Mouse (Mus musculus) brown adipose tissue, adult 24 weeks (tissue): ENCODE data around the gene Oas1c. TPM values are rescaled to one million over a fixed set of nuclear protein-coding genes. Genes with fewer than 3 reads are reported as not detected.

Experiments
- H3K27ac ChIP-seq: fragments of 200-500 bp; replicated peaks from 2 replicates; pipeline ENCODE4 v1.5.1; 2012; ENCODE audit warnings: low read depth, mild to moderate bottlenecking, low read length
- H3K4me1 ChIP-seq: fragments of 200-500 bp; 2 replicates; pipeline ENCODE4 v1.6.1; 2012; ENCODE audit warnings: low read length, mixed read lengths; ENCODE audit not compliant: control insufficient read depth, insufficient read depth, insufficient read length
- H3K4me3 ChIP-seq: fragments of 200-500 bp; 2 replicates; pipeline ENCODE4 v1.5.1; 2012; ENCODE audit warnings: low read depth, mild to moderate bottlenecking, low read length, moderate library complexity; ENCODE audit not compliant: insufficient read depth
- polyA plus RNA-seq: library from polyadenylated mRNA; stranded (reverse); fragments of >200 nt; gene quantifications from 2 replicates; pipeline ENCODE4 v1.2.4, GENCODE M21; 2012; ENCODE audit not compliant: missing spikeins, insufficient read depth, insufficient read length

Gene Oas1c
- 0.79 and 0.87 TPM in 2 replicates for polyA plus RNA-seq

DNA sequence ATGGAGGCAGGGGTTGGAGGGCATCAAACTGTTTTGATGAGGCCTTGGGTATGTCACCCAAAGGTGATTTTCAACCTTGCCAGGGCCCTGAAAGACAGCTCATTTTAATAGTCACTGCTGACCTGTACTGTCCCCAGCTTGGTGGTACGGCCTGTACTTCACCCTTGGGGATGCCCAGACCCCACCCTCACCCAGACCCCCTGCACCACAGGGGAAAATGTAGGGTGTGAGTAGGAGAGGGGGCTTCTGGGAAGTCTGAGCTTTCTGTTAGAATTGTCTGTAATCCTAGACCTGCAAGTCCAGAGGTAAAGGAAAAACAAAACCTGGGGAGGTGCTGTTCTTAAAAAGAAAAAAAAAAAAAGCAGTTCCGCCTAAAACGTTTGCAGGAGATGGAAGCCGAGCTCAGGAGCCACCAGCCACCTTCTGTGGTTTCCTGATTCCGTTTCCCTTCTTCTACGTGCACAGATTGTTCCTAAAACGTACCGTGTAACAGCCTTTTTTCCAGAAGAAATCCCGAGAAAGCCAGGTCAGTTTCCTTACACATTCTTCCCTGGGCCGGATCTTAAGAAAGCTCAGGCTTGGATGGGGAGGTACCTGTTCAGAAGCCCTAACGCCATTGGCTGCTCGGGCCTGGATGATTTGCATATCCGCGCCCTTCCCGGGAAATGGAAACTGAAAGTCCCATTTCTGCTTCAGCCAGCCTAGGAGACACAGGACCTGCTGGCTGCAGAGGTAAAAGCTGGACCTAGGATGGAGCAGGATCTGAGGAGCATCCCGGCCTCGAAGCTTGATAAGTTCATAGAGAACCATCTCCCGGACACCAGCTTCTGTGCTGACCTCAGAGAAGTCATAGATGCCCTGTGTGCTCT lies at the start of gene Oas1c:
Oas1c (minus strand) TSS at position 564 of the 869 bp plus-strand sequence.
- peak within 1 kb of the TSS; percentile 74 for H3K27ac ChIP-seq
- 0 out of 2 replicates have a peak, but pooled peaks cover 7% of the 10 kb centered on the region for H3K4me1 ChIP-seq
- H3K4me3 ChIP-seq, result peak within 1 kb of the TSS; percentile 78

DNA sequence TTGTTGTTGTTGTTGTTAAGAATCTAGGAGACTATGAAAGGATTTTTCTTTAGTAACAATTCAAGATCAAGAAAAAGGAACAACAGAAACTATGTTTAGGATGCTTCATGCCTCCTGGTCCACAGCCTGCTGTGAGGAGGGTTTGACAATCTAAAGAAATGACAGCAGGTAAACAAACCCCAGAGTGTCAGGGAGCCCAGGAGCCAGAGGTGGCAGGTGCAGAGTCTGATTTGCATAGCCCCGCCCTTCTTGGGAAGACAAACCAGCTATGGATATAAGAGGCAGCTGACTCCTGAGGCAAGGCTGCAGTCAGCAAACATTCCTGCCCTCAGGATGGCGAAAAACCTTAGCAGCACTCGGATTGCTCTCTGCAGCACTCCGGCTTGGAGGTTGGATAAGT lies 48.8 kb upstream of the Oas1c start, which contains the start of gene Oas1h:
Oas1h (plus strand) TSS at position 301 of the 400 bp plus-strand sequence.
- Histone ChIP-seq H3K27ac (no peak within 1 kb of the TSS), H3K4me3 (no peak within 1 kb of the TSS), H3K4me1 (no peaks in the 10 kb centered on the region)

DNA sequence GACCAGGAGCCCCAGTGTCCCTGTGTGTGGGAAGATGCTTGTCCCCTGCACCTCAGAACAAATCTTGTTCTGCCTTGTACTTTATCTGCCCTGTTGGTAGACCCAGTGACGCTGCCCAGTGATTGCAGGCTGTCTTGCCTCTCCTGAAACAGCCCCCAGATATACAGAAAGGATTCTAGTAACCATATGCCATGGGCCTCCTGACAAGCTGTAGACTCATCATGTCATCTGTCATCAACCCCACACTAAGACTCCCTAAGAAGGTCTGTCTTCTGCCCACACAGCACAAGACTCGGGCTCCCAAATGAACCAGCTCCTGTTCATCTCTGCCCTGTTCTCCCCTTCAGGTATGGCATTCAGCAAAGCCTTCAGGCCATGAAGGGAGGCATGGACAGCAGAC lies 46.9 kb upstream of the Oas1c start:
- Histone ChIP-seq H3K27ac (no peak overlapping the region), H3K4me3 (no peak overlapping the region), H3K4me1 (no peaks in the 10 kb centered on the region)

DNA sequence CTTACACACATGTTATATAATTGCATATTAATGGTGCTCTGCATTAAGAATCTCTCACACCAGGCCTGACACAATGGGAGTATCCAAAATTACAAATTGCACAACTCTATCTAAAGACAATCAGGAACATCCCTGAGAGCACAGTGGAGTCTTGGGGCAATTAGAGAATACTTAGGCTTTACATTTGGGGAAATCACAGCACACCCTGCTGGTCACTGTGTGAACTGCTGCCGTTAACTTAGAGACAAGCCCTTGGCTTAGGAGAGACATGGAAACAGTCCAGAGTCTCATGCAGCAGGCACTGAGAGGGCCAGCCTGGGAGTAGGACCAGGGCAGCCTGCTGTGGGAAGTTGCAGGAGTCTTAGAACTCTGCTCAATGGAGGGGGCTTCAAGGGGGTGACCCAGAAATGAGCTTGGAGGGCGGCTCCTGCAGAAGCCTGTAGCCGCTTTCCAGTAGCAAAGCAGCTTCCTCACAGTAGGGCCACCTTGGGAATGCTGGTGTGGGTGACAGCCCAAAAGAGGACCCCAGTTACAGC lies 37.4 kb upstream of the Oas1c start:
- H3K27ac ChIP-seq, result no peak overlapping the region
- H3K4me3 ChIP-seq, result no peak overlapping the region
- no peaks in the 10 kb centered on the region for H3K4me1 ChIP-seq

GRCm38 (mm10) chr5:120847067-120847466 lies 34.8 kb upstream of the Oas1c start, which contains the start of gene Oas1f:
Gene Oas1f, plus strand, starts transcription at chr5:120847367.
- Histone ChIP-seq H3K27ac (no peak within 1 kb of the TSS), H3K4me3 (no peak within 1 kb of the TSS), H3K4me1 (no peaks in the 10 kb centered on the region)

DNA sequence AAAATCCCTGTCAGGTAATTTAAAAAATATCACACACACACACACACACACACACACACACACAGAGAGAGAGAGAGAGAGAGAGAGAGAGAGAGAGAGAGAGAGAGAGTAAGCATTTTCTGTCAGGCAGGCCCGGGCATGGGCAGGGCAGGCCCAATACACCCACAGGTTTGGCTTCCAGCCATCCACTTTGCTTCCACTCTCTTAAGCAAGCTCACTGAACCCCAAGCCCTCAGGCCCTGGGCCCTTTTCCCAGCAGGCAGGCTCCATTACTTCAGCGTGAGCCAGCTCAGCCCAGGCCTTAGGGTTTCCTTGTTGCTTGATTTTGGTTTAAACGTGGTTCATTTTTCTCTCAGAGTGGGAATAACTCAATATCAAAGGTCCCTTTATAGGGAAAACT lies 32.4 kb upstream of the Oas1c start:
- Histone ChIP-seq H3K4me1 (no peaks in the 10 kb centered on the region), H3K4me3 (no peak overlapping the region), H3K27ac (no peak overlapping the region)

- Histone ChIP-seq H3K4me3 (no peak overlapping the region), H3K4me1 (no peaks in the 10 kb centered on the region), H3K27ac (no peak overlapping the region)
Observed at GRCm38 (mm10) chr5:120836731-120837585, 24.6 kb upstream of the Oas1c start.

GRCm38 (mm10) chr5:120833335-120834280 lies 21.3 kb upstream of the Oas1c start:
- H3K27ac ChIP-seq, result no peak overlapping the region
- H3K4me3 ChIP-seq, result no peak overlapping the region
- no peaks in the 10 kb centered on the region for H3K4me1 ChIP-seq

DNA sequence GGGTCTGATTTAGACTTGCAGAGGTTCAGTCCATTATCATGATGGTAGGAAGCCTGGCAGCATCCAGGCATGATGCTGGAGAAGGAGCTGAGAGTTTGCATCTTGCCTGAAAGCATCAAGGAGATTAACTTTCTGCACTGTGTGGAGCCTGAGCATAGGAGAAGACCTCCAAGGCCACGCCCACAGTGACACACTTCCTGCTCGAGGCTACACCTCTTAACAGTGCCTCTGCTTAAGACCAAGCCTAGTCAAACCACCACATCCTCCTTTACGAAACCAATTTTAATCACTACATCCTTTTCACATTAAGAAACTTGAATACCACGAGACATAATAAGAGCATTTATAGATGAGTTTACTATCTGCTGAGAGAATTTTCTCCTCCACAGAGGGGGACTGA lies 18.7 kb upstream of the Oas1c start:
- H3K27ac ChIP-seq, result no peak overlapping the region
- no peak overlapping the region for H3K4me3 ChIP-seq
- no peaks in the 10 kb centered on the region for H3K4me1 ChIP-seq

DNA sequence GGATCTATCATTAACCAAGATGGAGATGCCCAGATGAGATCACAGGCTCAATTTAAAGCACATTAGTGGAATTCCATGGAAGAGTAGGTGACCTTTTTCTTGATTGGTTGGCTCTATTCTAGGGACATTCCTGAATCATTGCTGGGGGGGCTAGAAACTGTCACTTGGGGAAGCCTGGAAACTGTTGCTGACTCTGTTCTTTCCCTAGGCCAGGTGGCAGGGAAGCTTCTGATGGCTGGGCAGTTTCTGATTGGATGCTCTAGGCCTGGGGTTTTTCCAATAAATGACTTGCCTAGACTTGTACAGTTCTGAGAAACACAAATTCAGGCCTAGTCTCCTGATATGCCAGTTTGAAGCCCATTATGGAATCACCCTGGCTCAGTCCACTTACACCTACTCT lies 6.7 kb upstream of the Oas1c start:
- H3K4me3 ChIP-seq, result no peak overlapping the region
- H3K27ac ChIP-seq, result no peak overlapping the region
- no peaks in the 10 kb centered on the region for H3K4me1 ChIP-seq

DNA sequence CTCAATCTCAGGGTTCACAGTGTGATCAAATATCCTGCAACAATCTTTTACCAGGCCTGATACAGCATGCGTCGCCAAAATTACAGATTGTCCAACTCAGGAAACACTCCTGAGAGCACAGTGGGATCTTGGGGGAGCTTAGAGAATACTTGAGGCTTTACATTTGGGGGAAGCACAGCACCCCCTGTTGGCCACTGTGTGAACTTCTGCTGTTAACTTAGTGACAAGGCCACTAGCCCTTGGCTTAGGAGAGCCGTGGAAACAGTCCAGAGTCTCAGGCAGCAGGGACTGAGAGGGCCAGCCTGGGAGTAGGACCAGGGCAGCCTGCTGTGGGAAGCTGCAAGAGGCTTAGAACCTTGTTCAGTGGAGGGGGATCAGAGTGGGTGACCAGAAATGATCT lies 3.6 kb upstream of the Oas1c start:
- H3K4me3 ChIP-seq, result no peak overlapping the region
- H3K4me1 ChIP-seq, result 0 out of 2 replicates have a peak, but pooled peaks cover 7% of the 10 kb centered on the region
- no peak overlapping the region for H3K27ac ChIP-seq

DNA sequence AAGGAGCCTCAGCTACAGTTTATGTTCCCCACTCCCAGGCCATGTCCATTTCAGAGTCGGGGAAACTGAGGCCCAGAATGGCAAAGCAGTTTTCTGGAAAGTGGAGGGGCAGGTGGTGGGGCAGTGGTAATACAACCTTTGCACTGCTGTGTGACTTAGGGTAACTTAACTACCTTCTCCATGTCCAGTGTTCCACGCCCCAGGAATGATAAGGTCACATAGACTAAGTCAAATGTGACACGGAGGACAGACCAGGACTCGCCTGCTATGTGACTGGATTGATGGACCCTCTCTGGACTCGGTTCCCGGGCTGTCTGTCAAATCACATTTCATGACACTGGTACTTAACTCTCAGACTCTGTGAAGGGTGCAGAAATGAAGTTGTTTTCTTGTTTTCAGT lies 709 bp upstream of the Oas1c start:
- H3K4me3 ChIP-seq, result peak overlapping the region; percentile 78
- peak overlapping the region; percentile 45 for H3K27ac ChIP-seq
- H3K4me1 ChIP-seq, result 0 out of 2 replicates have a peak, but pooled peaks cover 7% of the 10 kb centered on the region

GRCm38 (mm10) chr5:120809171-120809570 lies 3.1 kb downstream of the Oas1c start:
- Histone ChIP-seq H3K4me1 (0 out of 2 replicates have a peak, but pooled peaks cover 7% of the 10 kb centered on the region), H3K4me3 (no peak overlapping the region), H3K27ac (no peak overlapping the region)

DNA sequence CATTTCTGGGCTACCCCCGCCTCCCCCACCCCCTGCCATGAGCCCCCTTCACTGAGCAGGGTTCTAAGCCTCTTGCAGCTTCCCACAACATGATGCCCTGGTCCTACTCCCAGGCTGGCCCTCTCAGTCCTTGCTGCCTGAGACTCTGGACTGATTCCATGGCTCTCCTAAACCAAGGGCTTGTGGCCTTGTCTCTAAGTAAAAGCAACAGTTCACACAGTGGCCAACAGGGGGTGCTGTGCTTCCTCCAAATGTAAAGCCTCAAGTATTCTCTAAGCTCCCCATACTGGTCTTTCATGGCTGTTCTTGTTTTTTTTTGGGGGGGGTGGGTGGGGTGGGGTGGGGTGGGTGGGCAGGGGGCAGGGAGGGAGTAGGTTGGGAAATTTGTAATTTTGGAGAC lies 5.9 kb downstream of the Oas1c start:
- no peak overlapping the region for H3K27ac ChIP-seq
- no peak overlapping the region for H3K4me3 ChIP-seq
- H3K4me1 ChIP-seq, result no peaks in the 10 kb centered on the region
